ENCODE assay signal across 8 mouse cellular contexts in the genomic region with DNA sequence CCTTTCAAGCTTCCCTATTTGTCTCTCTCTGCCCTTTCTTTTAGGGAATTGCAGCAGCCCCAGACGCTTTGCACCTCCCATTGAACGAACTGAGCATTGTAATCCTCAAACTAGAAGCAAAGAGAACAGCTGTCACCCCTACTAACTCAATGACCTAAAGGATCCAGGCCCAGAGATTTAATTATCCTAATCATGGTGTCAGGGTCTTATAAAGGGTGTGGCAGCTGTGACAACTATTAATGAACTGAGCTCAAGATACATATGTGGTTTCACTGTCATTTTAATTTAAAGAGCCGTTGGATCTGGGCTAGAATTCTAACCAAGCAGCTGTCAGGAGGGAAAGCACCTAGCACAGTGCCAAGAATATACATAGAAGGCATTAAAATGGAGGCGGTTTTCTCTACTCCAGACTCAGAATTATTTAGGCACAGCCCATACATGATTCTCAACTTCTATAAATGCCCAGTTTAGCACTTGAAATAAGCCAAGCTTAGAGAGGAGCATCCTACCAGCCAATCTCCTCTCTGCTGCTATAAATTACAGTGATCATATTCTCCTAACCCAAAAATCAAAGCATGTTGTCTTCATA. TPM values are rescaled to one million over a fixed set of nuclear protein-coding genes. Genes with fewer than 3 reads are reported as not detected.
DNase-seq lines count a peak whose midpoint lies in the region; ATAC-seq and TF ChIP-seq lines count a peak whose summit lies in the region.

No protein-coding gene starts in this region.

- H3K9me3 ChIP-seq in kidney, embryonic 16.5 days (ENCODE audit: low read length): no peaks in the 10 kb centered on the region
- H3K9me3 ChIP-seq in hindbrain, embryonic 15.5 days: no peaks in the 10 kb centered on the region
- H3K9me3 ChIP-seq in midbrain, postnatal 0 days (ENCODE audit: low read length): no peaks in the 10 kb centered on the region

- H3K27ac ChIP-seq in kidney, embryonic 16.5 days (ENCODE audit: low read length): no peak overlapping the region
- H3K27ac ChIP-seq in cortical plate, adult 2 months (ENCODE audit: insufficient read depth, low read length): peak overlapping the region; percentile 72
- H3K27ac ChIP-seq in hindbrain, embryonic 15.5 days (replicated peaks): peak overlapping the region; percentile 98
- H3K27ac ChIP-seq in midbrain, postnatal 0 days (ENCODE audit: low read depth, low read length): peak overlapping the region; percentile 92
- H3K27ac ChIP-seq in thymus, adult 2 months (ENCODE audit: control insufficient read depth, insufficient read depth, low read length): no peak overlapping the region

- H3K4me1 ChIP-seq in kidney, embryonic 16.5 days (ENCODE audit: insufficient read depth, low read length): peaks cover 26% of the 10 kb centered on the region
- peaks cover 5% of the 10 kb centered on the region for H3K4me1 ChIP-seq in cortical plate, adult 2 months (ENCODE audit: control insufficient read depth, insufficient read depth, low read length)
- peaks cover 43% of the 10 kb centered on the region for H3K4me1 ChIP-seq in hindbrain, embryonic 15.5 days (replicated peaks)
- peaks cover 18% of the 10 kb centered on the region for H3K4me1 ChIP-seq in midbrain, postnatal 0 days (ENCODE audit: insufficient read depth, low read length)
- H3K4me1 ChIP-seq in thymus, adult 2 months (replicated peaks; ENCODE audit: control insufficient read depth, insufficient read depth, low read length): peaks cover 3% of the 10 kb centered on the region; the same call in 1 of the 2 replicates

- H3K36me3 ChIP-seq in kidney, embryonic 16.5 days (ENCODE audit: insufficient read depth, low read length): peaks cover 20% of the 10 kb centered on the region
- peaks cover 15% of the 10 kb centered on the region for H3K36me3 ChIP-seq in hindbrain, embryonic 15.5 days
- H3K36me3 ChIP-seq in midbrain, postnatal 0 days (ENCODE audit: insufficient read depth, low read length): peaks cover 9% of the 10 kb centered on the region
- H3K36me3 ChIP-seq in thymus, adult 2 months (ENCODE audit: control insufficient read depth, insufficient read depth, low read length): peaks cover 3% of the 10 kb centered on the region; the same call in 1 of the 2 replicates

- H3K4me2 ChIP-seq in kidney, embryonic 16.5 days (replicated peaks; ENCODE audit: low read depth, low read length): peak overlapping the region; percentile 58
- H3K4me2 ChIP-seq in hindbrain, embryonic 15.5 days: peak overlapping the region; percentile 56
- H3K4me2 ChIP-seq in midbrain, postnatal 0 days (ENCODE audit: low read depth, low read length, poor library complexity, severe bottlenecking): peak overlapping the region; percentile 44

- peak overlapping the region; percentile 96 for H3K4me3 ChIP-seq in kidney, embryonic 16.5 days (ENCODE audit: low read length)
- H3K4me3 ChIP-seq in cortical plate, adult 2 months (ENCODE audit: insufficient read depth, low read length): peak overlapping the region; percentile 52; the same call in 1 of the 2 replicates
- H3K4me3 ChIP-seq in hindbrain, embryonic 15.5 days: peak overlapping the region; percentile 87
- peak overlapping the region; percentile 61 for H3K4me3 ChIP-seq in midbrain, postnatal 0 days (ENCODE audit: low read depth, low read length)
- no peak overlapping the region for H3K4me3 ChIP-seq in thymus, adult 2 months (ENCODE audit: control insufficient read depth, insufficient read depth, low read length)

- H3K27me3 ChIP-seq in kidney, embryonic 16.5 days (ENCODE audit: insufficient read depth, low read length): no peaks in the 10 kb centered on the region
- H3K27me3 ChIP-seq in hindbrain, embryonic 15.5 days: no peaks in the 10 kb centered on the region
- no peaks in the 10 kb centered on the region for H3K27me3 ChIP-seq in midbrain, postnatal 0 days (ENCODE audit: insufficient read depth, low read length)
- H3K27me3 ChIP-seq in thymus, adult 2 months (ENCODE audit: control insufficient read depth, insufficient read depth, low read length): no peaks in the 10 kb centered on the region

- 22% methylated on average over 4 of the region's 4 CpGs for WGBS in kidney, embryonic 16.5 days
- 12% methylated on average over 4 of the region's 4 CpGs for WGBS in hindbrain, embryonic 15.5 days
- 6% methylated on average over 4 of the region's 4 CpGs for WGBS in midbrain, postnatal 0 days
- 54% methylated on average over 4 of the region's 4 CpGs for WGBS in thymus, adult 2 months

- no peak for ATAC-seq in kidney, embryonic 16.5 days (ENCODE audit: low FRiP score, low TSS enrichment)
- ATAC-seq in hindbrain, embryonic 15.5 days (ENCODE audit: low FRiP score, low read depth): no peak
- ATAC-seq in midbrain, postnatal 0 days (ENCODE audit: low FRiP score): no peak

- peak overlapping the region; percentile 29 for H3K9ac ChIP-seq in kidney, embryonic 16.5 days (replicated peaks; ENCODE audit: low read length)
- H3K9ac ChIP-seq in hindbrain, embryonic 15.5 days: peak overlapping the region; percentile 54
- 0 out of 2 replicates have a peak overlapping the region, but pooled peaks have one; percentile 90 for H3K9ac ChIP-seq in midbrain, postnatal 0 days (replicated peaks; ENCODE audit: low read length, poor library complexity, severe bottlenecking)

- TF ChIP-seq CTCF in cortical plate, adult 2 months (IDR thresholded peaks at IDR 0.05; ENCODE audit: extremely low read depth, insufficient read depth, low read length): no peak
- TF ChIP-seq CTCF in midbrain, postnatal 0 days (IDR thresholded peaks at IDR 0.05): no peak
- no peak for TF ChIP-seq CTCF in thymus, adult 2 months (IDR thresholded peaks at IDR 0.05; ENCODE audit: borderline replicate concordance, control insufficient read depth, extremely low read depth, insufficient read depth, low read length, poor library complexity)

- no peak for TF ChIP-seq POLR2A in cortical plate, adult 2 months (IDR thresholded peaks at IDR 0.05; ENCODE audit: extremely low read depth, insufficient read depth, low read length)
- no peak for TF ChIP-seq POLR2A in thymus, adult 2 months (IDR thresholded peaks at IDR 0.05; ENCODE audit: control insufficient read depth, extremely low read depth, insufficient read depth, low read length, poor library complexity)

- DNase-seq in kidney, adult 18-20 months: no peak
- DNase-seq in midbrain, postnatal 0 days (ENCODE audit: low spot score): peak; percentile 31
- no peak for DNase-seq in natural killer cell, adult 2 months (ENCODE audit: low spot score in 2 of 2)
- no peak for DNase-seq in kidney, adult 9 months
- no peak for DNase-seq in thymus, adult 2 months

RNA-seq across cellular contexts. Expression of a gene that starts 0.8 kb away (rescaled TPM):
- 64.0 and 71.5 TPM in 2 replicates for polyA plus RNA-seq in kidney, embryonic 16.5 days (2015; fragmentation: Nextera tagmentation; extraction: Ambion mirVana)
- polyA plus RNA-seq in cortical plate, adult 2 months (2012; rRNA removed): 63.6 and 64.0 TPM in 2 replicates
- polyA plus RNA-seq in hindbrain, embryonic 15.5 days (2015; fragmentation: Nextera tagmentation; extraction: Ambion mirVana): 148 and 171 TPM in 2 replicates
- total RNA-seq in midbrain, postnatal 0 days (2014; rRNA removed): 262 and 292 TPM in 2 replicates
- polyA plus RNA-seq in midbrain, postnatal 0 days (2015; fragmentation: Nextera tagmentation; extraction: Ambion mirVana): 90.3 and 93.3 TPM in 2 replicates
- polyA plus RNA-seq in thymus, adult 2 months (2012; rRNA removed): 38.9 and 39.5 TPM in 2 replicates

RNA-seq across cellular contexts. Expression of a gene that starts 17.4 kb away (rescaled TPM):
- polyA plus RNA-seq in kidney, embryonic 16.5 days (2015; fragmentation: Nextera tagmentation; extraction: Ambion mirVana): 2.5 and 3.2 TPM in 2 replicates
- 246 and 252 TPM in 2 replicates for polyA plus RNA-seq in cortical plate, adult 2 months (2012; rRNA removed)
- polyA plus RNA-seq in hindbrain, embryonic 15.5 days (2015; fragmentation: Nextera tagmentation; extraction: Ambion mirVana): 31.2 and 46.4 TPM in 2 replicates
- 137 and 154 TPM in 2 replicates for total RNA-seq in midbrain, postnatal 0 days (2014; rRNA removed)
- polyA plus RNA-seq in midbrain, postnatal 0 days (2015; fragmentation: Nextera tagmentation; extraction: Ambion mirVana): 48.1 and 49.4 TPM in 2 replicates
- 1.1 TPM in 2 replicates for polyA plus RNA-seq in thymus, adult 2 months (2012; rRNA removed)

Comparison
In these comparisons a context has a peak if more than half of its experiments do, and no peak if none do; other contexts are left out.
1. H3K27ac ChIP-seq: peak in cortical plate, adult 2 months (single experiment), hindbrain, embryonic 15.5 days (single experiment) and midbrain, postnatal 0 days (single experiment); none in kidney, embryonic 16.5 days (single experiment) and thymus, adult 2 months (single experiment).
2. H3K9ac ChIP-seq: peak in every context shown above with its lines; median percentile 90 in midbrain, postnatal 0 days; 54 in hindbrain, embryonic 15.5 days; 29 in kidney, embryonic 16.5 days.
3. Peak in every context shown above with its lines, with median percentiles within 50 percentile points of each other: H3K4me2 ChIP-seq.